Mouse (Mus musculus) left cerebral cortex, postnatal 36 days (tissue): ENCODE measurements at regions not wholly inside any gene's neighbourhood (a gene's known extent, or its start where the extent isn't known, plus 50 kb on each side); places are given as distances from the start of the nearest gene placed in this dataset.

ENCODE experiments used
- DNase-seq, 2 experiments: peaks; one replicate each; pipeline ENCODE4 v3.0.0; 2021 to 2022; ENCODE audit warnings: low spot score in 2 of 2, mixed read lengths in 1 of 2
- intact Hi-C: fragments of 180-260 bp; cut with DNase I; formaldehyde crosslinking; loops from one replicate; pipeline ENCODE4 v1.15.1; 2025

- no peak for DNase-seq
- intact Hi-C loops: no loop called here
Measured at GRCm38 (mm10) chr13:101625922-101626321, 142.1 kb downstream of the Pik3r1 start.

DNA sequence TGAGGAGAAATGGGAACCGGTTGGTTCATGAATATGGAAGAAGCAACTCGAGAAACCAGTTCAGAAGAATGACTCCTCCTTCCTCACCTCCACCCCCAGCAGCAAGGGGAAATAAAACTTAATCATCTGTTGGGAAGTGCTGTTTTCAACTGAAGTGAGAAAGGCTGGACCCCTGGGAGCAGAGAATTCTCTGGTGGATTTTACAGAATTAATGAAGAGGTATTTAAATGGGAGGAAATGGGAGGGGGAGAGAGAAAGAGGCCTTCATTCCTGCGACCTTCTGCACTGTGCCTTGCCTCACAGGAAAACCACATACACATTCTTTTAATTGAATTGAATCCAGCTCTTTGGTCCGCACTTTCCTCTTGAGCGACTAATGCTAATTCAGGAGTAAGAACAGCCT is 143.8 kb downstream of the Pik3r1 start:
- intact Hi-C loops: no loop called here
- no peak for DNase-seq

DNA sequence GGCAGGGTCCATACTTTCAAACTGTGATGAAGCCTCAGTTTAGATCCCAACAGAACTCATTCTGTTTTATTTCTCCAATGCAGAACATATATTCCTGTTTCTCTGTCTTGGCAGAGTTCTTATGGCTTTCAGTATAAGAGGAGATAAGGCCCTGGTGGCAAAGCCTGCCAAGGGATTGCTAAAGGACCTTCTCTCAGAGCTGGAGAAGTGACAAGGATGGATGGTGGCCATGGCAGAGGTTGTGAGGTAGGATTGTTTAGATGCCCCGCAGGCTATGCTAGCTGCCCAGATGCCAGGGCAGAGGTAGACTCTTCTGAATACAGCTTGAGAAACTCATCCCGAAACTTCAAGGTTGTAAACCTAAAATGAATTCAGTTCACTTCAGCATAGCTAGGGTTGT is 145.4 kb downstream of the Pik3r1 start:
- intact Hi-C loops: no loop called here
- no peak for DNase-seq

GRCm38 (mm10) chr13:101620660-101621059 is 147.4 kb downstream of the Pik3r1 start:
- intact Hi-C loops: no loop called here
- no peak for DNase-seq

GRCm38 (mm10) chr13:101619154-101619553 is 148.9 kb downstream of the Pik3r1 start:
- intact Hi-C loops: no loop called here
- no peak for DNase-seq

GRCm38 (mm10) chr13:101612786-101613185 is 155.2 kb downstream of the Pik3r1 start:
- intact Hi-C loops: no loop called here
- DNase-seq: no peak

DNA sequence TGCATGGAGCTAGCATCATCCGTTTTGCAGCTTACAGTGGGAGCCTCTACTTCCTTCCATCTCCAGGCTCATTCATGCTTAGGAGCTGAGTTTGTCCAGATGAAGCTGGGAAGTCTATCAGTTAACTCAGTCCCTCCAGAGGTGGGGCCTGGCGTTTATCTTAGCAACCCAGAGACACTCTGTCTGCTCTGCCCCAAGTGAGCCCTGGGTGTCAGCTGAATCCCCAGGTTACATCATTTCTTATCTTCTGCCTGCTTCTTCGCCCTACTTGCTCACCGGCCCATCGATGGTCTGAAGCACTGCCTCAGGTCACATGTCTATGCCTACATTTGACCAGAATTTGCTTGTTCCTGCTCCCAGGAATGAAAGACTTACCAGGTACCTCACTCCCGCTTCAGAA is 156.3 kb downstream of the Pik3r1 start:
- DNase-seq: no peak
- intact Hi-C loops: no loop called here

DNA sequence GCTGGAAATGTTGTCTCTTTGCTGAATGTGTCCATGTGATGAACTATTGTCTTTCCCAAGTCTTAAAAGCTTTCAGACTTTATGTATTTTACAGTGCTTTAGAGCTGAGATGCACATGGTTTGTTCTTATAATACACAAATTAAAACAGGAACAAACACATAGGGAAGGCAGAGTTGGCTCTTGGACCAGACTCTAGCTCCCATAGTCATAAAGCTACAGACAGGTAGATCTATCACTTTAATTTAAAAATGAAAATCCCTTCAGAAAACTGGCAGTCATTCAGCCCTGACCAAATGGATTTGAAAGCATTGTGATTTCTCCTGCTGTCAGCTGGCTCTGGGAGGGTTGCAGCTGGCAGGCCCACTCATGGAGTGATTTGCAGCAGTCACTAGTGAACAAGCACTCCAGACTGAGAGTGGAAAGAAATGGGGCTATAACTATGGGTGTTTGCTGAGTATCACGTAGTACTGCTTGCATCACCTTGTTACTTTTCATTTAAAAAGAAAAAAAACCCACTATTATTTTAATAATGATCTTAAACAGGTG is 161.8 kb downstream of the Pik3r1 start:
- DNase-seq: no peak
- intact Hi-C loops: no loop called here

GRCm38 (mm10) chr13:101605685-101606084 is 162.3 kb downstream of the Pik3r1 start:
- intact Hi-C loops: no loop called here
- no peak for DNase-seq

DNA sequence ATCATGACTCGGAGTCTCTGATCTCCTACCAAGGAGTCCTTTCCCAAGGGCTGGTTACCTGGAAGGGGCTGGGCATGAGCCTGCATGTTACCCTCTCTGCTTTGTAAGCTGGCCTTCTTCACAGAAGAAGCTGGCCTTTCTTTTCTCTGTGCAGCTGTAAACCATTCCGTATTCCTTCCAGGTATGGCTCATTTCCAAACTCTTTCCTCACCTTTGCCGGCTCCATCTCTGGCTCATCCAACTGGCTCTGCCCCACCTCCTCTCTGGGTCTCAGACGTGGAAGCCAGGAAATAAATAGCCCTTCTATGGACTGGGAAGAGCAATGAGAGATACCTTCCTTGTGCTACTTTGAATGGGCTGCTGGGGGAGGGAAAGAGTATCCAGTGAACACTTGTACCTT is 163.0 kb downstream of the Pik3r1 start:
- DNase-seq: no peak
- intact Hi-C loops: no loop called here

- no peak for DNase-seq
- intact Hi-C loops: no loop called here
Measured at GRCm38 (mm10) chr13:101598126-101598485, 169.9 kb downstream of the Pik3r1 start.

- intact Hi-C loops: no loop called here
- no peak for DNase-seq
Measured at GRCm38 (mm10) chr13:101597243-101598125, 170.5 kb downstream of the Pik3r1 start.

DNA sequence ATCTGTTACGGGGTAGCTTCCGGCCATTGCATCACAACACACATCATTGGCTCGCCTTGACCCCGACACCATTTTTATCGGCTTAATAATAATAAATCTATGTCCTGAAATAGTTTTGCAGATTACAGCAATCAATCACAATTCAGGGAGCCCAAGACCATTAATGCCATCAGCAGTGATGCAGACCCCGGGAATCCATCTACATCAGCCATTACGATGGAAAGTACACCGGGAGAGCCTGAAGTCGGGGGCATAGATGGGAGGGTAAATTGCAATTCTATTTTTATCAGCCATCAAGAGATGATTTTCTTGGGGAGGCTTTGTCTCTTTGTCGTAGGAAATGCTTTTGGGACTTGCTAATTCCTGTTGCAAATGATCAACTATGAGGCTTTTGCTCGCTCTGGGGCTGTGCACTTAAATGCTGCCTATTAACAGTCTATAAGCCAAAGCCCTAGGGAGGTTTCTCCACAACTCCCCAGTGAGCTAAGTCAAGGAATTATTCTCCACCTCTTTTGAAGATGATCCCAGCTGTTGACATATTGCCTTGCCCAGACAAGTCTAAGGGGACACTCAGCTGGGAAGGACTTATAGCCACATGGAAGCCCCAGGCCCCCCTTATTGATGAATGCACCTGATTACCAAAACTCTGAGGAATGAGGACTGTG is 173.4 kb downstream of the Pik3r1 start:
- intact Hi-C loops: no loop called here

DNA sequence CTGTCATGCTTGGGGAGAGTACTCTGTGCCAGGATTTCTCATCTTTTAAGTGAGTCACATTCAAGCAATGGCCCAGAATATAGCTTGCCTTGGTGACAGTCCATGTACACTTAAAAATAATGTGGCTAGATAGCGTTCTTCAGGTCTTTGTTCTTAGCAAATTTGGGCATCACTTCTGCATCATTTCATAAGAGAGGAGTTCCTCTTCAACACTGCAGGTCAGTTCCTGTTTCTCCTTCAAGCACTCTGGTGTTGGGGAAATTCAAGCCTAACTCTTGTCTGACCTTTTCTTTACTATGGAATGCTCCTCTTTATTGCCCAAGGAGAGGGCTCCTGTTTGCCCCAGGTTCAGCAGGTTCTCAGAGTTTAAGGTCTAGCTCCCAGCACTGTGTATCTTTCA is 175.7 kb downstream of the Pik3r1 start:
- no peak for DNase-seq
- intact Hi-C loops: no loop called here

More for the DNA sequence above, 173.4 kb downstream of the Pik3r1 start:
- no peak for DNase-seq

DNA sequence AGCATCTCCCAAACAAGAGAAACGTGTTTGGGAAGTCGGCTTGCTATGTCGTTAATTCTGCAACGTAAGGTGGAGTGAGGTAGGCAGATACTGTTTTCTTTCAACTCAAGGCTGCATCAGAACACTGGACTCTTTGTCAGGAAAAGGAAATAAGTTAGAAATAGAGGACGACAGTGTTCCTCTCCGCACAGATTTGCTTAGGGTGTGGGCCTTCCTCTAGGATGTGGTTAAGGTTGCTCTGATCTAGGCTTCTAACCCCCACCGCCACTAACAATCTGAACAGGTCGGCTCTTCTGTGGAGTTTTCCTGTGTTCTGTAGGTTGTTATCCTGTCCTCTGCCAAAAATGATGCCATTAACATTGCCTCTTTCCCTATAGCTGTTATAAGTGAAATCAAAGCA is 179.1 kb downstream of the Pik3r1 start:
- DNase-seq: no peak
- intact Hi-C loops: no loop called here

DNA sequence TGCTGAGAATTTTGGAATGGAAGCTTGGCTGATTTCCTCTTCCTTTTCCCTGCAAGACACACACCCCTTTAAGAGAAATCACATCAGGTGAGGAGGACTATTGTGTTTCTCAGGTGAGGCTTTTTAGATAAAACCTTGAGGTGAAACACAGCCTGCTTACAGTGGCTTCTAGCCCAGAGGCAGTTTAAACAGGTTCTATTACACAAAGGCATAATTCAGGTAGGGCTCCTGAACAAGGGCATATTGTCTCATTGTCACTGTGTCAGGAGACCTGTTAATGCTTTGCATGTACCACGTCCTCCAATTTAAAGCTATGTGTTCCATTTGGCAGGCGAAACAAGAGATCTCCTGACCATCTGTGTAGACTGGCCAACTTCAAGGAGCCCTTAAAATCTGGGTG is 181.2 kb downstream of the Pik3r1 start:
- DNase-seq: no peak
- intact Hi-C loops: no loop called here

GRCm38 (mm10) chr13:101576481-101576880 is 191.5 kb downstream of the Pik3r1 start:
- DNase-seq: no peak
- intact Hi-C loops: no loop called here

DNA sequence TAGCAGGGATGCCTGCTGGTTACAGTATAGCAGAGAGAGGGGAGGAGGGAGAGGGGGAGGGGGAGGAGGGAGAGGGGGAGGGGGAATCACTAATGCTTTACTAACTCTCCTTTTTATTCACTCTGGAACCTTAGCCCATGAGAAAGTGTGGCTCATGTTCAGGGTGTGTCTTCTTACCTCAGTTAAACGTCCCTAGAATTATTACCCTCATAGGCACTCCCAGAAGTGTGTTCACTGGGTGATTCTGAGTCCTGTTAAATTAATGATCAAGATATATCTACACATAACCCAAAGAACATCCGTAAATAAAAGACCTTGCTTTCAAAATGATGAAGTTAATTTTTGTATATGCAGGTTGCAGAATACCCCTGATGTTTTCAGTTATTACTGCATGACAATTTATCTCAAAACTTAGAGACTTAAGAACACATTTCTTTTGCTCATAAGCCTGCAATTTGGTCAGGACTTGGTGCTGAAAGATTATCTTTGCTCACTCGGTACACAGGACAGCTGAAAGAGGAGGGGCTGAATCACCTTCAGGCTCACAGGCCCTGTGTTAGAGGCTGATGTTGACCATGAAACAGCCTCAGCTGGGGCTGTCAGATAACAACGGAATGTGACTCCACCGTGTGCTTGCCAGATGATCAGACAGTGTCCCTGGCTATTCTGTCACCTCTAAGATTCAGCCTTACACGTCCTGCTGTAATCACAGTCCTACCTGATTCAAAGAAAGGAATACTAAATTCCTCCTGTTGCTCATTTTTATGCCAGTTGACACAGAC is 195.0 kb downstream of the Pik3r1 start:
- DNase-seq: no peak
- intact Hi-C loops: no loop called here

- intact Hi-C loops: no loop called here
- no peak for DNase-seq
Measured at GRCm38 (mm10) chr13:101572246-101572645, 195.8 kb downstream of the Pik3r1 start.

GRCm38 (mm10) chr13:101570034-101570433 is 198.0 kb downstream of the Pik3r1 start:
- intact Hi-C loops: no loop called here
- no peak for DNase-seq
